Mouse (Mus musculus): ENCODE data around the gene Krt34. TPM values are rescaled to one million over a fixed set of nuclear protein-coding genes. Genes with fewer than 3 reads are reported as not detected.

Krt34 gene
- polyA plus RNA-seq, 1 experiment from 2014 or later = not detected

GRCm38 (mm10) chr11:99994384-99994661 lies 47.0 kb downstream of the Krt34 start:
- H3K36me3 ChIP-seq = no peaks in the 10 kb centered on the region
- H3K4me1 ChIP-seq (replicated peaks) = no peaks in the 10 kb centered on the region
- H3K27me3 ChIP-seq = peaks cover 14% of the 10 kb centered on the region
- no peak overlapping the region for H3K4me2 ChIP-seq
- ATAC-seq (ENCODE audit: low read depth) (no peak), DNase-seq (no peak)
- WGBS (ENCODE audit: insufficient replicate concordance) = 44% methylated on average over 4 of the region's 4 CpGs
- no peaks in the 10 kb centered on the region for H3K9me3 ChIP-seq (replicated peaks)
- H3K27ac ChIP-seq = no peak overlapping the region
- H3K9ac ChIP-seq = no peak overlapping the region
- no peak overlapping the region for H3K4me3 ChIP-seq (replicated peaks)

- H3K4me2 ChIP-seq = no peak within 1 kb of the TSS
- 31% methylated on average over 26 of the region's 26 CpGs for WGBS (ENCODE audit: insufficient replicate concordance)
- no peak for DNase-seq
These were observed 47.6 kb downstream of the Krt34 start, which contains the start of gene Krtap17-1 for GRCm38 (mm10) chr11:99993620-99994383. Gene Krtap17-1 (minus strand): TSS chr11:99993994.

DNA sequence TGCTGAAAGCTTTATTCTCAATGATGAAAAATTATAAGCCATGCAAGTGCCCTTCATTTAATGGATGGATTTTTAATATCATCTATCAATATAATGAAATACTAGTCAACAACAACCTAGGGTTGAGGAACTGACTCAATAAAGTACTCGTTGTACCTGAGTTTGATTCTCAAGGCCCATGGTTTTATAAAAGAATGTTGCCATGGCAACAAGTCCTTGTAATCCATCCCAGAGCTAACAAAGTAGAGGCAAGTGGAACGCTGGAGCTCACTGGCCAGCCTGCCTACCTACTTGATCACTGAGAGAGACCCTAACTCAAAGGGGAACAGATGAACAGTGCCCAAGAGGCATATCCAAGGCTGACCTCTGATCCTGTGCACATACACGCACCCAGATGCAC lies 50.8 kb downstream of the Krt34 start:
- ATAC-seq (ENCODE audit: low read depth) (no peak), DNase-seq (no peak)
- 60% methylated on average over 3 of the region's 3 CpGs for WGBS (ENCODE audit: insufficient replicate concordance)
- Histone ChIP-seq H3K4me2 (no peak overlapping the region), H3K27ac (no peak overlapping the region), H3K9ac (no peak overlapping the region), H3K9me3 (replicated peaks) (no peaks in the 10 kb centered on the region), H3K4me1 (replicated peaks) (no peaks in the 10 kb centered on the region), H3K27me3 (peaks cover 14% of the 10 kb centered on the region), H3K36me3 (no peaks in the 10 kb centered on the region), H3K4me3 (replicated peaks) (no peak overlapping the region)

More at GRCm38 (mm10) chr11:99993620-99994383, 47.6 kb downstream of the Krt34 start, which contains the start of gene Krtap17-1:
- Histone ChIP-seq H3K9me3 (replicated peaks) (no peaks in the 10 kb centered on the region), H3K27ac (no peak within 1 kb of the TSS), H3K4me1 (replicated peaks) (no peaks in the 10 kb centered on the region), H3K27me3 (peaks cover 14% of the 10 kb centered on the region), H3K9ac (no peak within 1 kb of the TSS), H3K36me3 (no peaks in the 10 kb centered on the region), H3K4me3 (replicated peaks) (no peak within 1 kb of the TSS)
- no peak for ATAC-seq (ENCODE audit: low read depth)

- DNase-seq = no peak
- Histone ChIP-seq H3K9ac (no peak overlapping the region), H3K36me3 (no peaks in the 10 kb centered on the region), H3K4me1 (replicated peaks) (no peaks in the 10 kb centered on the region), H3K27me3 (peaks cover 14% of the 10 kb centered on the region), H3K4me2 (no peak overlapping the region), H3K27ac (no peak overlapping the region), H3K4me3 (replicated peaks) (no peak overlapping the region), H3K9me3 (replicated peaks) (no peaks in the 10 kb centered on the region)
- WGBS (ENCODE audit: insufficient replicate concordance) = 50% methylated on average over 6 of the region's 6 CpGs
- no peak for ATAC-seq (ENCODE audit: low read depth)
These were observed 51.4 kb downstream of the Krt34 start for GRCm38 (mm10) chr11:99989881-99990405.

GRCm38 (mm10) chr11:99988530-99988929 lies 52.8 kb downstream of the Krt34 start:
- Histone ChIP-seq H3K4me2 (no peak overlapping the region), H3K4me3 (replicated peaks) (no peak overlapping the region), H3K4me1 (replicated peaks) (no peaks in the 10 kb centered on the region), H3K36me3 (no peaks in the 10 kb centered on the region), H3K27ac (no peak overlapping the region), H3K27me3 (peaks cover 5% of the 10 kb centered on the region), H3K9me3 (replicated peaks) (no peaks in the 10 kb centered on the region), H3K9ac (no peak overlapping the region)
- ATAC-seq (ENCODE audit: low read depth) (no peak), DNase-seq (no peak)
- WGBS (ENCODE audit: insufficient replicate concordance) = 70% methylated on average over 3 of the region's 3 CpGs

Other genes with a start within 250 kb of the Krt34 start
- gene Gm11596, start 248.1 kb downstream of the Krt34 start, polyA plus RNA-seq (2015; fragmentation: Nextera tagmentation; extraction: Ambion mirVana) = not detected in 2 replicates
- gene Gm11569, start 242.6 kb downstream of the Krt34 start, polyA plus RNA-seq (2015; fragmentation: Nextera tagmentation; extraction: Ambion mirVana) = not detected in 2 replicates
- gene Gm11554, start 237.1 kb downstream of the Krt34 start, polyA plus RNA-seq (2015; fragmentation: Nextera tagmentation; extraction: Ambion mirVana) = not detected in 2 replicates
- gene Krtap4-13, start 231.7 kb downstream of the Krt34 start, polyA plus RNA-seq (2015; fragmentation: Nextera tagmentation; extraction: Ambion mirVana) = not detected in 2 replicates
- gene Gm11564, start 225.9 kb downstream of the Krt34 start, polyA plus RNA-seq (2015; fragmentation: Nextera tagmentation; extraction: Ambion mirVana) = not detected in 2 replicates
- gene 2300003K06Rik, start 203.5 kb downstream of the Krt34 start, polyA plus RNA-seq (2015; fragmentation: Nextera tagmentation; extraction: Ambion mirVana) = not detected in 2 replicates
- gene Krtap4-16, start 189.9 kb downstream of the Krt34 start, polyA plus RNA-seq (2015; fragmentation: Nextera tagmentation; extraction: Ambion mirVana) = not detected in 2 replicates
- not detected in 2 replicates for gene Gm11568, start 183.6 kb downstream of the Krt34 start, polyA plus RNA-seq (2015; fragmentation: Nextera tagmentation; extraction: Ambion mirVana)
- gene Gm11559, start 177.1 kb downstream of the Krt34 start, polyA plus RNA-seq (2015; fragmentation: Nextera tagmentation; extraction: Ambion mirVana) = not detected in 2 replicates
- gene Krtap9-1, start 168.2 kb downstream of the Krt34 start, polyA plus RNA-seq (2015; fragmentation: Nextera tagmentation; extraction: Ambion mirVana) = not detected in 2 replicates
- not detected in 2 replicates for gene Gm11567, start 162.4 kb downstream of the Krt34 start, polyA plus RNA-seq (2015; fragmentation: Nextera tagmentation; extraction: Ambion mirVana)
- gene Krtap31-1, start 133.6 kb downstream of the Krt34 start, polyA plus RNA-seq (2015; fragmentation: Nextera tagmentation; extraction: Ambion mirVana) = not detected in 2 replicates
- gene Gm11565, start 126.8 kb downstream of the Krt34 start, polyA plus RNA-seq (2015; fragmentation: Nextera tagmentation; extraction: Ambion mirVana) = not detected in 2 replicates
- not detected in 2 replicates for gene Krtap31-2, start 105.3 kb downstream of the Krt34 start, polyA plus RNA-seq (2015; fragmentation: Nextera tagmentation; extraction: Ambion mirVana)
- gene Krtap9-5, start 93.1 kb downstream of the Krt34 start, polyA plus RNA-seq (2015; fragmentation: Nextera tagmentation; extraction: Ambion mirVana) = not detected in 2 replicates
- not detected in 2 replicates for gene Krtap29-1, start 62.5 kb downstream of the Krt34 start, polyA plus RNA-seq (2015; fragmentation: Nextera tagmentation; extraction: Ambion mirVana)
- gene Krtap16-1, start 55.0 kb downstream of the Krt34 start, polyA plus RNA-seq (2015; fragmentation: Nextera tagmentation; extraction: Ambion mirVana) = not detected in 2 replicates
- gene Krtap17-1, start 47.6 kb downstream of the Krt34 start, polyA plus RNA-seq (2015; fragmentation: Nextera tagmentation; extraction: Ambion mirVana) = not detected in 2 replicates
- gene Krt33a, start 25.3 kb downstream of the Krt34 start, polyA plus RNA-seq (2015; fragmentation: Nextera tagmentation; extraction: Ambion mirVana) = not detected in 2 replicates
- gene Krt33b, start 11.7 kb downstream of the Krt34 start, polyA plus RNA-seq (2015; fragmentation: Nextera tagmentation; extraction: Ambion mirVana) = not detected in 2 replicates
- not detected in 2 replicates for gene Krt31, start 9.0 kb upstream of the Krt34 start, polyA plus RNA-seq (2015; fragmentation: Nextera tagmentation; extraction: Ambion mirVana)
- gene Krt32, start 46.7 kb upstream of the Krt34 start, polyA plus RNA-seq (2015; fragmentation: Nextera tagmentation; extraction: Ambion mirVana) = not detected in 2 replicates
- not detected in 2 replicates for gene Krt35, start 54.7 kb upstream of the Krt34 start, polyA plus RNA-seq (2015; fragmentation: Nextera tagmentation; extraction: Ambion mirVana)
- not detected in 2 replicates for gene Krt36, start 64.1 kb upstream of the Krt34 start, polyA plus RNA-seq (2015; fragmentation: Nextera tagmentation; extraction: Ambion mirVana)
- 0.10 and 0.20 TPM in 2 replicates for gene Krt13, start 80.0 kb upstream of the Krt34 start, polyA plus RNA-seq (2015; fragmentation: Nextera tagmentation; extraction: Ambion mirVana)
- gene Krt15, start 94.4 kb upstream of the Krt34 start, polyA plus RNA-seq (2015; fragmentation: Nextera tagmentation; extraction: Ambion mirVana) = 1.5 and 2.1 TPM in 2 replicates
- gene Krt19, start 107.1 kb upstream of the Krt34 start, polyA plus RNA-seq (2015; fragmentation: Nextera tagmentation; extraction: Ambion mirVana) = 2.6 and 4.3 TPM in 2 replicates
- gene Krt9, start 151.7 kb upstream of the Krt34 start, polyA plus RNA-seq (2015; fragmentation: Nextera tagmentation; extraction: Ambion mirVana) = not detected in 2 replicates
- gene Krt14, start 166.0 kb upstream of the Krt34 start, polyA plus RNA-seq (2015; fragmentation: Nextera tagmentation; extraction: Ambion mirVana) = 0.90 and 1.0 TPM in 2 replicates
- gene Krt16, start 207.3 kb upstream of the Krt34 start, polyA plus RNA-seq (2015; fragmentation: Nextera tagmentation; extraction: Ambion mirVana) = not detected in 2 replicates
- gene Krt17, start 219.5 kb upstream of the Krt34 start, polyA plus RNA-seq (2015; fragmentation: Nextera tagmentation; extraction: Ambion mirVana) = 0.41 and 0.62 TPM in 2 replicates
- gene Krt42, start 228.3 kb upstream of the Krt34 start, polyA plus RNA-seq (2015; fragmentation: Nextera tagmentation; extraction: Ambion mirVana) = not detected in 2 replicates

Measured in liver, embryonic 13.5 days (tissue).